Mouse (Mus musculus) kidney, postnatal 0 days (tissue): ENCODE data around the gene Tifab. TPM values are rescaled to one million over a fixed set of nuclear protein-coding genes. Genes with fewer than 3 reads are reported as not detected.
A peak's percentile ranks its signal among the peaks of the same experiment; 100 is the strongest.

Experiments
- ATAC-seq: fragments of 200-750 bp; cut with Nextera tagmentation; replicated peaks from 2 replicates; pipeline ENCODE4 v1.8.0; 2017; ENCODE audit warnings: low read depth, moderate number of reproducible peaks, moderate TSS enrichment, moderate library complexity; ENCODE audit not compliant: low FRiP score
- DNase-seq: peaks from one replicate; pipeline ENCODE4 v3.0.0-alpha.2; 2016; ENCODE audit warnings: low spot score
- H3K27ac ChIP-seq: fragments of 300-500 bp; sonication (generic); 2 replicates; pipeline ENCODE4 v1.5.1; 2014; ENCODE audit warnings: mild to moderate bottlenecking
- H3K27me3 ChIP-seq: fragments of 300-500 bp; sonication (generic); 2 replicates; pipeline ENCODE4 v1.6.1; 2014; ENCODE audit warnings: low read length, mixed read lengths; ENCODE audit not compliant: insufficient read depth
- H3K36me3 ChIP-seq: fragments of 300-500 bp; sonication (generic); 2 replicates; pipeline ENCODE4 v1.6.1; 2014; ENCODE audit warnings: low read length, mixed read lengths; ENCODE audit not compliant: insufficient read depth
- H3K4me1 ChIP-seq: fragments of 300-500 bp; sonication (generic); replicated peaks from 2 replicates; pipeline ENCODE4 v1.6.1; 2014; ENCODE audit warnings: antibody characterized with exemption, low read length, mixed read lengths; ENCODE audit not compliant: insufficient read depth
- H3K4me2 ChIP-seq: fragments of 300-500 bp; sonication (generic); 2 replicates; pipeline ENCODE4 v1.6.1; 2014; ENCODE audit warnings: mild to moderate bottlenecking, low read length, moderate library complexity, mixed read lengths
- H3K4me3 ChIP-seq: fragments of 300-500 bp; sonication (generic); replicated peaks from 2 replicates; pipeline ENCODE4 v1.5.1; 2014; ENCODE audit warnings: low read depth, low read length
- H3K9ac ChIP-seq: fragments of 300-500 bp; sonication (generic); 2 replicates; pipeline ENCODE4 v1.6.1; 2014; ENCODE audit warnings: low read depth, low read length
- H3K9me3 ChIP-seq: fragments of 300-500 bp; sonication (generic); replicated peaks from 2 replicates; pipeline ENCODE4 v1.6.1; 2016; ENCODE audit warnings: low read length, inconsistent platforms, mixed read lengths
- CTCF ChIP-seq: IDR thresholded peaks from 2 replicates; pipeline ENCODE4 v1.5.1; 2016; ENCODE audit warnings: antibody characterized with exemption, low read depth, mild to moderate bottlenecking, moderate library complexity
- WGBS: fragments of 180-500 bp; shearing (Covaris S2); extraction: QIAGEN DNeasy Blood & Tissue Kit; methylation state at CpG from one replicate; pipeline ENCODE4 v1.1.7; 2014; 5-methylcytosine and 5-hydroxymethylcytosine counted together
- polyA plus RNA-seq: library from polyadenylated mRNA; unstranded; fragments of >200 nt; fragmentation: Nextera tagmentation; extraction: Ambion mirVana; gene quantifications from 2 replicates; pipeline ENCODE4 v1.2.1, GENCODE M21; 2015

Gene Tifab
- polyA plus RNA-seq, 1 experiment from 2014 or later, result 2.0 TPM

GRCm38 (mm10) chr13:56167446-56168402, 11.0 kb downstream of the Tifab start:
- Histone ChIP-seq H3K27ac (no peak overlapping the region; the same call in 1 of the 2 replicates), H3K4me3 (no peak overlapping the region), H3K27me3 (no peaks in the 10 kb centered on the region), H3K36me3 (no peaks in the 10 kb centered on the region), H3K4me1 (no peaks in the 10 kb centered on the region), H3K4me2 (no peak overlapping the region), H3K9ac (no peak overlapping the region), H3K9me3 (no peaks in the 10 kb centered on the region)
- ATAC-seq (peak; percentile 64; the same call in 1 of the 2 replicates), DNase-seq (peak; percentile 68)
- 35% methylated on average over 13 of the region's 14 CpGs for WGBS
- TF ChIP-seq CTCF, result peak; percentile 73

GRCm38 (mm10) chr13:56165561-56165960, 13.1 kb downstream of the Tifab start:
- Histone ChIP-seq H3K36me3 (no peaks in the 10 kb centered on the region), H3K4me1 (no peaks in the 10 kb centered on the region), H3K27me3 (no peaks in the 10 kb centered on the region), H3K9ac (no peak overlapping the region), H3K9me3 (no peaks in the 10 kb centered on the region), H3K4me2 (no peak overlapping the region), H3K27ac (no peak overlapping the region), H3K4me3 (no peak overlapping the region)
- DNase-seq, result no peak
- no peak for ATAC-seq
- no peak for TF ChIP-seq CTCF
- WGBS, result 85% methylated on average over 11 of the region's 11 CpGs

DNA sequence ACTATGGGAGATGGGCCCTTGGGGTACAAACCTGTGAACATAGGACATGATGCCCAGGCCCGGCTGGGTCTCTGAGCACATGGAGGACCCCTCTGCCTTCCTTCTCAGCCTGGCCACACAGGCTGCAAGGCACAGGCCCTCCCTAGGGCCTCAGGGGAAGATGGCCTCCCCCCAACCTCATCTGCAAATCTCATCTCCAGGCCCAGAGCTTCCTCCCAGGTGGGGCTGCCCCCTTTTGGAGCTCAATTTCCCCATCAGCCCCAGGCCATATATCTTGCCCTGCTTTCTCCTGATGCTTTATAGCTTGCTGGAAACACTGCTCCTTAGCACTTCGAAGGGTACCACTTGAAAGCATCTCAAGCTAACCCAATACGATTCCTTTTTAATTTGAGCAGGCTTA, 14.3 kb downstream of the Tifab start:
- Histone ChIP-seq H3K9ac (no peak overlapping the region), H3K4me1 (0 out of 2 replicates have a peak, but pooled peaks cover 3% of the 10 kb centered on the region), H3K36me3 (no peaks in the 10 kb centered on the region), H3K9me3 (no peaks in the 10 kb centered on the region), H3K27me3 (no peaks in the 10 kb centered on the region), H3K4me2 (no peak overlapping the region), H3K4me3 (no peak overlapping the region), H3K27ac (no peak overlapping the region)
- no peak for TF ChIP-seq CTCF
- no peak for DNase-seq
- 67% methylated on average over 3 of the region's 3 CpGs for WGBS
- ATAC-seq, result no peak

GRCm38 (mm10) chr13:56163751-56164150, 14.9 kb downstream of the Tifab start:
- Histone ChIP-seq H3K36me3 (no peaks in the 10 kb centered on the region), H3K4me1 (0 out of 2 replicates have a peak, but pooled peaks cover 8% of the 10 kb centered on the region), H3K4me2 (no peak overlapping the region), H3K9me3 (no peaks in the 10 kb centered on the region), H3K4me3 (no peak overlapping the region), H3K27ac (no peak overlapping the region), H3K27me3 (no peaks in the 10 kb centered on the region), H3K9ac (no peak overlapping the region)
- DNase-seq, result no peak
- ATAC-seq, result no peak
- WGBS, result 64% methylated on average over 6 of the region's 6 CpGs
- no peak for TF ChIP-seq CTCF

DNA sequence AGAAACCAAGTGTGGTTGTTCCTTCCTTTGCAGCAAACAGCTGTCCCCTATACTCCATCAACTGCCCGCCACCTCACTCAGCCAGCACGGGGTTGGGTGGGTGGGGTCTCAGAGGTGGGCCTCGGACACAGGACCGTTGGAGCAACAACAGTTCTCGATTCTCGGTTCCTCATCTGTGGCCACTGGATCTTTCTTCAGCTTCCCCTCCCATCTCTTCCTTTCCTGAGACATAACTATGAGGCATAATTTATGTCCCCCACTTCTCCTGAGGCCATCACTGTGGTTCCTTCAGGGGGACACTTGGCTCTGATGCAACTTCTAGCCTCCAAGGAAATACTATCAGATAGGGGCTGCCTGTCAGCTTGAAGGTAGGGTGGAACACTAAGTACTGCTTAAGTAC, 15.8 kb downstream of the Tifab start:
- H3K9me3 ChIP-seq, result no peaks in the 10 kb centered on the region

GRCm38 (mm10) chr13:56159614-56160363, 18.9 kb downstream of the Tifab start:
- Histone ChIP-seq H3K27me3 (no peaks in the 10 kb centered on the region), H3K4me2 (no peak overlapping the region), H3K4me1 (0 out of 2 replicates have a peak, but pooled peaks cover 8% of the 10 kb centered on the region), H3K27ac (no peak overlapping the region), H3K4me3 (no peak overlapping the region), H3K36me3 (no peaks in the 10 kb centered on the region), H3K9ac (no peak overlapping the region), H3K9me3 (no peaks in the 10 kb centered on the region)
- DNase-seq (peak; percentile 23), ATAC-seq (no peak; the same call in 1 of the 2 replicates)
- 8% methylated on average over 17 of the region's 17 CpGs for WGBS
- no peak for TF ChIP-seq CTCF

More for the DNA sequence above, 15.8 kb downstream of the Tifab start:
- DNase-seq (no peak), ATAC-seq (no peak)
- no peak for TF ChIP-seq CTCF
- WGBS, result 51% methylated on average over 6 of the region's 6 CpGs
- H3K4me3 ChIP-seq, result no peak overlapping the region
- H3K36me3 ChIP-seq, result no peaks in the 10 kb centered on the region
- H3K9ac ChIP-seq, result no peak overlapping the region
- H3K4me2 ChIP-seq, result no peak overlapping the region
- no peak overlapping the region for H3K27ac ChIP-seq
- H3K27me3 ChIP-seq, result no peaks in the 10 kb centered on the region
- H3K4me1 ChIP-seq, result 0 out of 2 replicates have a peak, but pooled peaks cover 8% of the 10 kb centered on the region
